Mouse (Mus musculus) heart, postnatal 0 days (tissue): ENCODE results near the gene Inpp5f. TPM values are rescaled to one million over a fixed set of nuclear protein-coding genes. Genes with fewer than 3 reads are reported as not detected.
"Not testable (repeated sequence)": the region's sequence is repeated elsewhere in the genome, so short reads cannot be mapped to it uniquely, and the experiment has no call there.

Source experiments
- ATAC-seq: fragments of 200-750 bp; cut with Nextera tagmentation; 2 replicates; pipeline ENCODE4 v1.8.0; 2017; ENCODE audit warnings: low read depth, moderate number of reproducible peaks, moderate library complexity; ENCODE audit not compliant: insufficient read depth
- DNase-seq: peaks from one replicate; pipeline ENCODE4 v3.0.0-alpha.2; 2016; ENCODE audit warnings: low spot score
- H3K27ac ChIP-seq: fragments of 300-500 bp; sonication (generic); 2 replicates; pipeline ENCODE4 v1.5.1; 2014; ENCODE audit warnings: low read depth, mild to moderate bottlenecking
- H3K27me3 ChIP-seq: fragments of 300-500 bp; sonication (generic); 2 replicates; pipeline ENCODE4 v1.6.1; 2014; ENCODE audit warnings: low read length, mixed read lengths; ENCODE audit not compliant: control insufficient read depth, insufficient read depth
- H3K36me3 ChIP-seq: fragments of 300-500 bp; sonication (generic); replicated peaks from 2 replicates; pipeline ENCODE4 v1.6.1; 2014; ENCODE audit warnings: low read length, mixed read lengths; ENCODE audit not compliant: control insufficient read depth, insufficient read depth
- H3K4me1 ChIP-seq: fragments of 300-500 bp; sonication (generic); 2 replicates; pipeline ENCODE4 v1.6.1; 2014; ENCODE audit warnings: antibody characterized with exemption; ENCODE audit not compliant: control insufficient read depth, insufficient read depth
- H3K4me2 ChIP-seq: fragments of 300-500 bp; sonication (generic); 2 replicates; pipeline ENCODE4 v1.6.1; 2014; ENCODE audit warnings: low read depth, mild to moderate bottlenecking, low read length, moderate library complexity
- H3K4me3 ChIP-seq: fragments of 300-500 bp; sonication (generic); 2 replicates; pipeline ENCODE4 v1.5.1; 2014; ENCODE audit warnings: low read depth, low read length
- H3K9ac ChIP-seq: fragments of 300-500 bp; sonication (generic); replicated peaks from 2 replicates; pipeline ENCODE4 v1.6.1; 2014; ENCODE audit warnings: low read depth, low read length, mixed read lengths
- H3K9me3 ChIP-seq: fragments of 300-500 bp; sonication (generic); replicated peaks from 2 replicates; pipeline ENCODE4 v1.6.1; 2016; ENCODE audit warnings: low read length; ENCODE audit not compliant: control insufficient read depth
- CTCF ChIP-seq: IDR thresholded peaks from 2 replicates; pipeline ENCODE4 v1.5.1; 2016; ENCODE audit warnings: antibody characterized with exemption, control low read depth, low read depth
- EP300 ChIP-seq: IDR thresholded peaks from 2 replicates; pipeline ENCODE4 v1.6.1; 2016; ENCODE audit warnings: antibody characterized with exemption, low read depth
- WGBS: fragments of 180-500 bp; shearing (Covaris S2); extraction: QIAGEN DNeasy Blood & Tissue Kit; methylation state at CpG from one replicate; pipeline ENCODE4 v1.1.7; 2014; 5-methylcytosine and 5-hydroxymethylcytosine counted together
- polyA plus RNA-seq: library from polyadenylated mRNA; unstranded; fragments of >200 nt; fragmentation: Nextera tagmentation; extraction: Ambion mirVana; gene quantifications from 2 replicates; pipeline ENCODE4 v1.2.1, GENCODE M21; 2015
- total RNA-seq: library from RNA; depleted of rRNA; stranded (reverse); fragments of >200 nt; gene quantifications from 2 replicates; pipeline ENCODE4 v1.2.3, GENCODE M21; 2014; ENCODE audit warnings: low replicate concordance; rRNA removed

Gene Inpp5f
- total RNA-seq (4.8 and 10.9 TPM in 2 replicates), polyA plus RNA-seq (5.3 and 5.4 TPM in 2 replicates)

DNA sequence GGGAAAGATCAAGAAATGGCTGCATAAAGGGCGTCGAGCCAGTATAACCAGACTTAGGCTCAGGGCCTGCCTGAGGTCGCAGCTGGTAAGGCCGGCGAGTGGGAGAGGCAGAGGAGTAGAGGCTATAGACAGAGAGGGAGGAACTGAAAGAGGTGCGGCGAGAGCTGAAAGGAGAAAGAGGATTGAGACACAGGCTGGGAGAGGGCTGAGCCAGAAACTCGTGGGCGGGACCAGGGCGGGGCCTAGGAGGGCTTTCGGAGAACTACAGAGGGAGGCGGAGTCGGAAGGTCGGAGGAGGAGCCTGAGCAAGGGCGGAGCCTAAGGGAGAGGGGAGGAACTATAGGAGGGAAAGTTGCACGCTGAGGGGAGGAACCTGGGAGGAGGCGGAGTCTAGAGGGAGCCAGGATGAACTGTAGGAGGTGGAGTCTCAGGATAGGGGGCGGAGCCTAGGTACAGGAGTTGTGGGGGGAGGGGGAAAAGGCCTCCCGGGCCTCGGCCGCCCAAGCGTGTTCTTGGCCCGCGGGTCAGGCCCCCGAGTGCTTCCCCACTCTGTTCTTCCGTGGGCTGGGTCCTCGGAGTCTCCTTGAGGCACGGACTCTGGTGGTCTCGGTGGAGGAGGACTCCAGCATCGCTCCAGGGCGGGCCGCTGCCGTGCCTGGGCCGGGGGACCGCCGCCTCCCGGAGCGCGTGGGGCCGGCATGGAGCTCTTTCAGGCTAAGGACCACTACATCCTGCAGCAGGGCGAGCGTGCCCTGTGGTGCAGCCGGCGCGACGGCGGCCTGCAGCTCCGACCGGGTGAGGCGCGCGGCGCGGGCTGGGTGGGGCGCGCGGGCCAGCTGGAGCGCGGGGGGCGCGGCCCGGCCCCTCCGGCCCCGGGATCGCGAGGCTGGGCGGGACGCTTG lies at the start of gene Inpp5f:
Gene Inpp5f (plus strand): TSS at position 432 of the 902 bp plus-strand sequence.
- peak; percentile 100 for DNase-seq
- TF ChIP-seq EP300 (no peak), CTCF (no peak; the same call in 1 of the 2 replicates)
- Histone ChIP-seq H3K27me3 (no peaks in the 10 kb centered on the region), H3K27ac (peak within 1 kb of the TSS; percentile 68), H3K9ac (peak within 1 kb of the TSS; percentile 69), H3K4me1 (no peaks in the 10 kb centered on the region), H3K9me3 (no peaks in the 10 kb centered on the region), H3K4me3 (peak within 1 kb of the TSS; percentile 71), H3K4me2 (peak within 1 kb of the TSS; percentile 92), H3K36me3 (no peaks in the 10 kb centered on the region)
- ATAC-seq: peak; percentile 100
- WGBS: 3% methylated on average over 64 of the region's 68 CpGs

- no peaks in the 10 kb centered on the region for H3K4me1 ChIP-seq
- 45% methylated on average over 4 of the region's 4 CpGs for WGBS
- DNase-seq (no peak), ATAC-seq (no peak)
- H3K27me3 ChIP-seq: no peaks in the 10 kb centered on the region
- TF ChIP-seq EP300 (no peak), CTCF (peak; percentile 52)
- no peak overlapping the region for H3K27ac ChIP-seq
- no peaks in the 10 kb centered on the region for H3K36me3 ChIP-seq
- no peaks in the 10 kb centered on the region for H3K9me3 ChIP-seq
- H3K4me3 ChIP-seq: no peak overlapping the region
- no peak overlapping the region for H3K4me2 ChIP-seq
- H3K9ac ChIP-seq: no peak overlapping the region
Observed at GRCm38 (mm10) chr7:128563373-128563772, 47.8 kb upstream of the Inpp5f start.

DNA sequence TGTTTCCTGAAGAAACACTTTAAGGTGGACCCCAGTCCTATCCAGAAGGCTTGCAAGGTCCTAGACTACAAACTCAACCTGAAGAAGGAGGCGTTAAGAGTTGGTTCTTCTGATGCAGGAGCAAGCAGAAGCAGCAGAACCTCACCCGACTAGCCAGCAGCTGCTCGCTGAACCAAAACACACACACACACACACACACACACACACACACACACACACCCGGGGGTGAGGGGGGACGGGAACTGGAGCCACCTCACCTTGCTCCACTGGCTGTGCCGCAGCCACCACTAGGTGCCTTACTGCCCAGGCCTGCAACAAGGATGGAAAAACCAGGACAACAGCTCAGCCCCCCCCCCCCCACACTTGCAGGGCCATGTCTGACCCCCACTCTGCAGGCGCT lies 44.8 kb upstream of the Inpp5f start:
- no peaks in the 10 kb centered on the region for H3K36me3 ChIP-seq
- H3K9me3 ChIP-seq: no peaks in the 10 kb centered on the region
- H3K4me1 ChIP-seq: no peaks in the 10 kb centered on the region
- no peak overlapping the region for H3K4me3 ChIP-seq
- 90% methylated on average over 7 of the region's 7 CpGs for WGBS
- DNase-seq: no peak
- no peak overlapping the region for H3K9ac ChIP-seq
- TF ChIP-seq EP300 (no peak), CTCF (no peak)
- H3K27me3 ChIP-seq: no peaks in the 10 kb centered on the region
- H3K27ac ChIP-seq: no peak overlapping the region
- H3K4me2 ChIP-seq: no peak overlapping the region
- ATAC-seq: no peak

DNA sequence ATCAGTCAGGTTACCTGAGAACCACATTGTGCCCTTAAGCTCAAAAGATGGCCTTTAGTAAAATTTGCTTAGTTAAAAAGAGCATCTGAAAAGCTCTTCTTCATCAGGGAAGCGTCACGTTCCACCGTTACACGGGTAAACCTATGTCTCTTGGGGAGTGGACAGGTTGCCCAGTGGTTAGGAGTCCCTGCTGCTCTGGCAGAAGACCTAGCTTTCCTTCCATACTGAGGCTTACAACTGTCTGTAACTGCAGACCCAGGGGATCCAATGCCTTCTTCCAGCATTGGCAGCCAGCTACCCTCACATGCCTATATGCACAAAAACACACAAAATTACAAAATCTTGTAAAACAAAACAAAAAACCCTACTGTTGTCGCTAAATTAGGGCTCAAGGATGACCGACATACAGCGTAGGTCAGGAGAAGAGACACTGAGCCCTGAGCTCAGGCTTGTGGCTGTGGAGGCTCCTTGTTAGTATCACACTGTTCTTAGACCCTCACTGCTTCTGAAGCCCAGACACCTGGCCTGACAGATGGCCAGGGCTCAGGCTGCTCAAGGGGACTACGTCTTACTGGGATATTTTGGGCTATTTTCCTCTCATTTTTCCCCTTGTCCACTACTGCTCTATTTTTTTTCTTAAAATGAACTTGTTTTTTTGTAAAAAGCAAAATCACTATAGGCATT lies 43.4 kb upstream of the Inpp5f start:
- Histone ChIP-seq H3K9me3 (no peaks in the 10 kb centered on the region), H3K4me3 (no peak overlapping the region), H3K4me1 (no peaks in the 10 kb centered on the region), H3K27ac (no peak overlapping the region), H3K27me3 (no peaks in the 10 kb centered on the region), H3K4me2 (no peak overlapping the region), H3K36me3 (no peaks in the 10 kb centered on the region), H3K9ac (no peak overlapping the region)
- DNase-seq: no peak
- WGBS: 85% methylated on average over 8 of the region's 8 CpGs
- ATAC-seq: no peak
- TF ChIP-seq CTCF (no peak), EP300 (no peak)

DNA sequence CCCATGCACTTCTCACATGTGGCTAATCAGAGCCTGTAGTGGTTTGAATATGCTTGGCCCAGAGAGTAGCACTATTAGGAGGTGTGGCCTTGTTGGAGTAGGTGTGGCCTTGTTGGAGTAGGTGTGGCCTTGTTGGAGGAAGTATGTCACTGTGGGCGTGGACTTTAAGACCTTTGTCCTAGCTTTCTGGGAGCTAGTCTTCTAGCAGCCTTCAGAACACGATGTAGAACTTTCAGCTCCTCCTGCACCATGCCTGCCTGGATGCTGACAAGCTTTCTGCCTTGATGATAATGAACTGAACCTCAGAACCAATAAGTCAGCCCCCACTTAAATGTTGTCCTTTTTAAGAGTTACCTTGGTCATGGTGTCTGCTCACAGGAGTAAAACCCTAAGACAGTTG lies 41.7 kb upstream of the Inpp5f start:
- H3K4me3 ChIP-seq, H3K36me3 ChIP-seq, H3K9ac ChIP-seq, H3K4me2 ChIP-seq, ATAC-seq, H3K27me3 ChIP-seq, H3K27ac ChIP-seq, DNase-seq, H3K4me1 ChIP-seq, H3K9me3 ChIP-seq: not testable (repeated sequence)
- 89% methylated on average over 2 of the region's 2 CpGs for WGBS
